Mouse (Mus musculus) liver, adult 2 months (tissue): ENCODE results near the gene Zan. TPM values are rescaled to one million over a fixed set of nuclear protein-coding genes. Genes with fewer than 3 reads are reported as not detected.
A peak's percentile ranks its signal among the peaks of the same experiment; 100 is the strongest.

Source experiments
- DNase-seq: peaks from one replicate; pipeline ENCODE4 v3.0.0-alpha.2; 2011; ENCODE audit warnings: low read depth, low spot score; ENCODE audit errors: extremely low read depth
- H3K27ac ChIP-seq: fragments of 200-500 bp; replicated peaks from 2 replicates; pipeline ENCODE4 v1.5.1; 2012; ENCODE audit warnings: low read depth, mild to moderate bottlenecking, control low read depth, inconsistent platforms, low read length; ENCODE audit not compliant: insufficient read depth
- H3K27me3 ChIP-seq: fragments of 200-500 bp; 2 replicates; pipeline ENCODE4 v1.6.1; 2012; ENCODE audit warnings: mild to moderate bottlenecking, moderate library complexity, low read length, inconsistent platforms; ENCODE audit not compliant: control insufficient read depth, insufficient read depth
- H3K36me3 ChIP-seq: fragments of 200-500 bp; 2 replicates; pipeline ENCODE4 v1.6.1; 2012; ENCODE audit warnings: low read length, inconsistent platforms; ENCODE audit not compliant: control insufficient read depth, insufficient read depth
- H3K4me1 ChIP-seq: fragments of 200-500 bp; 2 replicates; pipeline ENCODE4 v1.6.1; 2011; ENCODE audit warnings: low read length; ENCODE audit not compliant: control insufficient read depth, insufficient read depth
- H3K4me3 ChIP-seq: fragments of 200-500 bp; 2 replicates; pipeline ENCODE4 v1.5.1; 2011; ENCODE audit warnings: low read depth, mild to moderate bottlenecking, control low read depth, low read length, moderate library complexity; ENCODE audit not compliant: insufficient read depth
- H3K79me2 ChIP-seq: fragments of 200-500 bp; 2 replicates; pipeline ENCODE4 v1.6.1; 2012; ENCODE audit warnings: inconsistent platforms, mild to moderate bottlenecking, low read length, moderate library complexity; ENCODE audit not compliant: control insufficient read depth, insufficient read depth
- H3K9ac ChIP-seq: fragments of 200-500 bp; 2 replicates; pipeline ENCODE4 v1.6.1; 2012; ENCODE audit warnings: low read depth, mild to moderate bottlenecking, control low read depth, inconsistent platforms, low read length
- CTCF ChIP-seq: fragments of 200-500 bp; IDR thresholded peaks from 2 replicates; pipeline ENCODE4 v1.5.1; 2011; ENCODE audit warnings: low read depth, low read length, control low read depth
- POLR2A ChIP-seq: fragments of 200-500 bp; IDR thresholded peaks from 2 replicates; pipeline ENCODE4 v1.6.1; 2011; ENCODE audit warnings: low read length, control low read depth; ENCODE audit not compliant: insufficient read depth; ENCODE audit errors: extremely low read depth
- WGBS: fragments of 180-500 bp; shearing (Covaris S2); methylation state at CpG from one replicate; pipeline ENCODE4 v1.1.7; 2018; 5-methylcytosine and 5-hydroxymethylcytosine counted together
- polyA plus RNA-seq: library from polyadenylated mRNA; depleted of rRNA; stranded (reverse); fragments of >200 nt; gene quantifications from 2 replicates; pipeline ENCODE4 v1.2.3, GENCODE M21; 2012
- total RNA-seq: library from RNA; depleted of rRNA; stranded (reverse); fragments of >200 nt; gene quantifications from 2 replicates; pipeline ENCODE4 v1.2.3, GENCODE M21; 2014

Zan gene
- total and polyA plus RNA-seq, 2 experiments: under 0.01 to 0.02 TPM

DNA sequence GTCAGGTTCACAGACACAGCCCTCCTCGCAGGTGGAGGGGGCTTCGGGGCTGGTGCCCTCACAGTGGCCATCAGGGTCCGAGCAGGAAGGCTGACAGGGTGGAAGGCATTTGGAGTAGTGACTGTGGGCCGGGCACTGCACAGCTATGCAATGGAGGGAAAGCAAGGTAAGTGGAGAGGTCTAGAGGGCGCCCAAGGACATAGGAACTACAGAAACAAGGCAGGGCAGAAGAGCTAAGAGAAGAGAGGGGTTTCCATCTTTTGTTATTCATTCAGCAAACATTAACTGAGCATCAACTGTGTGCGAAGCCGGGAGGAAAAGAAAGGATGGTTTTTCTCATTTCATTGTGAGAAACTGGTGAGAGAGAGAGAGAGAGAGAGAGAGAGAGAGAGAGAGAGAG lies 82.4 kb downstream of the Zan start:
- TF ChIP-seq CTCF: no peak
- no peak for TF ChIP-seq POLR2A
- no peaks in the 10 kb centered on the region for H3K36me3 ChIP-seq
- H3K4me3 ChIP-seq: no peak overlapping the region
- H3K27ac ChIP-seq: no peak overlapping the region
- no peak overlapping the region for H3K9ac ChIP-seq
- 50% methylated on average over 7 of the region's 7 CpGs for WGBS
- no peak for DNase-seq
- H3K79me2 ChIP-seq: no peaks in the 10 kb centered on the region
- no peaks in the 10 kb centered on the region for H3K27me3 ChIP-seq
- H3K4me1 ChIP-seq: no peaks in the 10 kb centered on the region

DNA sequence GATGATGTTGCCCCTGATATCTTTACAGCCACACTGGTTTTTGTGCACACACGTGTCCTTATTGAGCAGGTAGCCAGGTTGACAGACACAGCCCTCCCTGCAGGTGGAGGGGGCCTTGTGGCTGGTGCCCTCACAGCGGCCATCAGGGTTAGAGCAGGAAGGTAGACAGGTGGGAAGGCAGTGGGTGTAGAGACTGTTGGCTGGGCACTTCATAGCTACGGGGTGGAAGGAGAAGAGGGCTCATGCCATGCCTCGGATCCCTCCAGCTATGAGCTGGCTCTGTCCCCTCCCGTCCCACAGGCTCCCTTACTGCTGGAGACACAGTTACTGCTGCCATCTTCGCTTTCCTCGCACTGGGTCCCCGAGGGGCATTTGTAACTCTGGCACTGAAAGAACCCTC lies 85.2 kb downstream of the Zan start:
- Histone ChIP-seq H3K4me3 (no peak overlapping the region), H3K36me3 (no peaks in the 10 kb centered on the region), H3K9ac (no peak overlapping the region), H3K27ac (no peak overlapping the region), H3K27me3 (no peaks in the 10 kb centered on the region), H3K4me1 (no peaks in the 10 kb centered on the region), H3K79me2 (no peaks in the 10 kb centered on the region)
- WGBS: 79% methylated on average over 8 of the region's 8 CpGs
- no peak for TF ChIP-seq POLR2A
- TF ChIP-seq CTCF: no peak
- no peak for DNase-seq

DNA sequence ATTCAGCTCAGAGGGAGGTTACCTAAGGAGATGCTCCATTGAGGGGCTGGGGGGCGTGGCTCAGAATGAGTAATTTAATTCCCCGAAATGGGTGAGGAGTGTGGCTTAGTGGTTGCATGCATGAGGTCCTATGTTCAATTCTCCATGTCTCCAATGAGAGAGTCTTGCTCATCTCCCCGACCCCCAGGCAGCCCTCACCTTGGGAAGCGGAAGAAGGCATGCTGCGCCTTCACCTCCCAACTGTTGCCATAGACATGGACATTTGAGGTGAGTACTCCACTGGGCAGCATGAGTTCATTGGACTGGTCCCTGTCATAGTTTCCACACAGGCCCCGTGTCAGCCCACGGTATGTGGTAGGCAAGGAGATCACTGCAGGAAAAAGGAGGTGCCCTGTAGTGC lies 90.2 kb downstream of the Zan start:
- no peaks in the 10 kb centered on the region for H3K4me1 ChIP-seq
- DNase-seq: no peak
- H3K36me3 ChIP-seq: no peaks in the 10 kb centered on the region
- no peaks in the 10 kb centered on the region for H3K27me3 ChIP-seq
- TF ChIP-seq CTCF: no peak
- TF ChIP-seq POLR2A: no peak
- WGBS: 93% methylated on average over 7 of the region's 7 CpGs
- no peaks in the 10 kb centered on the region for H3K79me2 ChIP-seq
- no peak overlapping the region for H3K4me3 ChIP-seq
- H3K9ac ChIP-seq: no peak overlapping the region
- H3K27ac ChIP-seq: no peak overlapping the region

DNA sequence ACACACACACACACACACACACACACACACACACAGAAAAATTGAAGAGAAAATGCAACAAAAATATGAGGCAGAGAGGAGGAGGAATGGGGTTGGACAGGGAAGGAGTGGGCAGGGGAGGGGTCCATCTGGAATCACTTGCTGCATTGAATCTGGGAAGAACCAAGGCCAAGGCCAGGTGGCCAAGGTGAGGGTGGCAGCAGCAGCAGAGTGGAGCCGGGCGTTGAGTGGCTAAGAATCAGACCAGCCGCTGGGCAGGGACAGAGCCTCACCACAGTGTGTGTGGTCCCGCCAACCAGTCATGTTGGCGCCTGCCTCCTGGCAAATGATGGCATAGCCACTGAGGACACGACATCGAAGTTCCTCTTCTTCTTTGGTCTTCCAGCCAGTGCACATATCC lies 93.4 kb downstream of the Zan start:
- no peak overlapping the region for H3K27ac ChIP-seq
- no peak overlapping the region for H3K4me3 ChIP-seq
- WGBS: 93% methylated on average over 7 of the region's 7 CpGs
- TF ChIP-seq POLR2A (no peak), CTCF (no peak)
- no peaks in the 10 kb centered on the region for H3K4me1 ChIP-seq
- no peaks in the 10 kb centered on the region for H3K36me3 ChIP-seq
- no peaks in the 10 kb centered on the region for H3K79me2 ChIP-seq
- no peak overlapping the region for H3K9ac ChIP-seq
- H3K27me3 ChIP-seq: no peaks in the 10 kb centered on the region
- DNase-seq: no peak

DNA sequence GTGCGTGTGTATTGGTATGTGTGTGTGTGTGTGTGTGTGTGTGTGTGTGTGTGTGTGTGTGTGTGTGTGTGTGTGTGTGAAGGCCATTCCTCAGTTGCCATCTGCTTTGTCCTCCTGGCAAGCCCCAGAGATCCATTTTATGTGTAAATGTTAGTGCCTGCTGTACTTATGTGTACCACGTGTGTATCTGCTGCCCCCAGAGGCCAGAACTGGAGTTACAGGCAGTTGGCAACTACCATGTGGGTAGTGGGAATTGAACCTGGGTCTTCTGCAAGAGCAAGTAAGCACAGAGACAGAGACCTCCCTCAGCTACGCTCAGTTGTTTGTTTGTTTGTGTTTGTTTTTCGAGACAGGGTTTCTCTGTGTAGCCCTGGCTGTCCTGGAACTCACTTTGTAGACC lies 95.7 kb downstream of the Zan start:
- Histone ChIP-seq H3K36me3 (no peaks in the 10 kb centered on the region), H3K79me2 (no peaks in the 10 kb centered on the region), H3K27me3 (no peaks in the 10 kb centered on the region), H3K4me3 (no peak overlapping the region), H3K4me1 (0 out of 2 replicates have a peak, but pooled peaks cover under 1% of the 10 kb centered on the region), H3K9ac (no peak overlapping the region), H3K27ac (no peak overlapping the region)
- DNase-seq: peak; percentile 50
- TF ChIP-seq CTCF (peak; percentile 77), POLR2A (no peak)
- 56% methylated on average over 4 of the region's 4 CpGs for WGBS

DNA sequence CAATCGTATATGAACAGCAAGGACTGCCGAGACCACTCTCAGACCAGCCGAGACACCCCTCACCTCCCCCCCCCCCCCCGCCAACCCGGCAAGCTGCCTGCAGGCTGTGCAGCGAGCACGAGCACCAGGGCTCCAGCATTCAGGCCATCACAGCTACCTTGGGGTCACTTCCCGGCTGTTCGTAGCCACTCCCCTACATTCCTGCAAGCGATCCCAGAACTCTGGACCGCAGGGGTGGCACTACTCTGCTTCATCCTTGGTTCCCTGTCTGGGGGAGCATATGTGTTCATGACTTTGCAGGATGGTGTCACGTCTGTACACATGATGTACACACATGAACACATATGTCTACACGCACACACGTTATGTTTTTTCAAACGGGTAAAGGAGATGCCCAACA lies 99.3 kb downstream of the Zan start:
- Histone ChIP-seq H3K36me3 (peaks cover 2% of the 10 kb centered on the region), H3K27me3 (no peaks in the 10 kb centered on the region), H3K4me1 (peaks cover 7% of the 10 kb centered on the region; the same call in 1 of the 2 replicates), H3K27ac (no peak overlapping the region), H3K9ac (no peak overlapping the region), H3K4me3 (no peak overlapping the region), H3K79me2 (no peaks in the 10 kb centered on the region)
- no peak for DNase-seq
- no peak for TF ChIP-seq POLR2A
- no peak for TF ChIP-seq CTCF
- WGBS: 21% methylated on average over 11 of the region's 15 CpGs
